Mouse (Mus musculus) stomach, embryonic 16.5 days (tissue): Measurements from ENCODE around the gene Il10ra. TPM values are rescaled to one million over a fixed set of nuclear protein-coding genes. Genes with fewer than 3 reads are reported as not detected.

Experiments used
- ATAC-seq: fragments of 200-750 bp; cut with Nextera tagmentation; 2 replicates; pipeline ENCODE4 v1.8.0; 2017; ENCODE audit warnings: moderate number of reproducible peaks, moderate TSS enrichment; ENCODE audit not compliant: insufficient read depth, low FRiP score
- H3K27ac ChIP-seq: fragments of 300-500 bp; sonication (generic); 2 replicates; pipeline ENCODE4 v1.5.1; 2014; ENCODE audit warnings: low read length
- H3K27me3 ChIP-seq: fragments of 300-500 bp; sonication (generic); 2 replicates; pipeline ENCODE4 v1.6.1; 2014; ENCODE audit warnings: low read length, control low read depth, mixed read lengths; ENCODE audit not compliant: control insufficient read depth, insufficient read depth
- H3K36me3 ChIP-seq: fragments of 300-500 bp; sonication (generic); 2 replicates; pipeline ENCODE4 v1.6.1; 2014; ENCODE audit warnings: low read length; ENCODE audit not compliant: control insufficient read depth, insufficient read depth
- H3K4me1 ChIP-seq: fragments of 300-500 bp; sonication (generic); 2 replicates; pipeline ENCODE4 v1.6.1; 2014; ENCODE audit warnings: low read length, control low read depth, mixed read lengths; ENCODE audit not compliant: control insufficient read depth, insufficient read depth
- H3K4me2 ChIP-seq: fragments of 300-500 bp; sonication (generic); 2 replicates; pipeline ENCODE4 v1.6.1; 2014; ENCODE audit warnings: low read depth, low read length, mixed read lengths
- H3K4me3 ChIP-seq: fragments of 300-500 bp; sonication (generic); replicated peaks from 2 replicates; pipeline ENCODE4 v1.5.1; 2014; ENCODE audit warnings: mild to moderate bottlenecking, low read length
- H3K9ac ChIP-seq: fragments of 300-500 bp; sonication (generic); 2 replicates; pipeline ENCODE4 v1.6.1; 2014; ENCODE audit warnings: low read length
- H3K9me3 ChIP-seq: fragments of 300-500 bp; sonication (generic); replicated peaks from 2 replicates; pipeline ENCODE4 v1.6.1; 2016; ENCODE audit warnings: low read length, control low read depth; ENCODE audit not compliant: control insufficient read depth
- WGBS: fragments of 180-500 bp; shearing (Covaris S2); extraction: QIAGEN DNeasy Blood & Tissue Kit; methylation state at CpG from one replicate; pipeline ENCODE4 v1.1.7; 2014; 5-methylcytosine and 5-hydroxymethylcytosine counted together
- polyA plus RNA-seq: library from polyadenylated mRNA; unstranded; fragments of >200 nt; fragmentation: Nextera tagmentation; extraction: Ambion mirVana; gene quantifications from 2 replicates; pipeline ENCODE4 v1.2.1, GENCODE M21; 2015

Il10ra gene
- polyA plus RNA-seq, 1 experiment from 2014 or later, result 1.7 TPM

DNA sequence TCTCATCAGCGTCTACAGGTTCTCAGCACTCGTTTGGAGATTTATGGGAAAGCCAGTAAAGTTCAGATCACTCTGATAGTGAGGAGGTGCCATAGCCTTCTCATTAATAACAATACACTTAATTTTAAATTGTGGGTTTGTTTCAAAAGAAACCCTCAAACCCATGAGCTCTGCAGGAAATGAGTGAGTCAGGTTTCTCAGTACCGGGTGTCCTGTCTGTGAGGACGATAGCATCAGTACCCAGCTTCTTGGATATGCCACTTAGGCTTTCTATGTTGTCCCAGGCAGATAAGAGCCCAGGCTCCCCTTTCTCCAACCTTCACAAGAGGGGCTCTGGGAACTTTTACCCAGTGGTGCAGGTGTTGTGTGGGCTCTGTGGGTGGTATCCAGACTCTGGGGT, 17.0 kb downstream of the Il10ra start:
- ATAC-seq, result no peak
- no peak overlapping the region for H3K27ac ChIP-seq
- no peak overlapping the region for H3K9ac ChIP-seq
- no peaks in the 10 kb centered on the region for H3K27me3 ChIP-seq
- H3K4me2 ChIP-seq, result no peak overlapping the region
- H3K4me1 ChIP-seq, result no peaks in the 10 kb centered on the region
- no peaks in the 10 kb centered on the region for H3K36me3 ChIP-seq
- no peak overlapping the region for H3K4me3 ChIP-seq
- WGBS, result 64% methylated on average over 4 of the region's 4 CpGs
- H3K9me3 ChIP-seq, result no peaks in the 10 kb centered on the region

DNA sequence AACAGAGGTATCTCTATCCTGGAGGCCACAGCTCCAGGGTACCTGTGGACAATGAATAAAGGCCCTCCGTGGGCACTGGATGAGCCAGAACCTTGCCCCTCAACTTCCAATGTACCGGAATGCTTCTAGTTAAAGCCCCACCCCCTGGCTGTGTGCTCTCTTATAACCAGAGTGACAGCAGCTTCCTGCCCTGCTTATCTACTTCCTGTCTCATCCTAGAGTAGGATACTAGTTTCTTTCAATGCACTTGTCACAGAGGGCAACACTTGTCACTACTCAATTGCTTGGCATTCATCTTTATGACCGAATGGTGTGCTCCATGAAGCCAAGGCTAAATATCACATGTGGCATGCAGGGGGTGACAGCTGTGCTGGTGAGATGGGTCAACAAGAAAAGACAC, 17.7 kb downstream of the Il10ra start:
- Histone ChIP-seq H3K4me2 (no peak overlapping the region), H3K4me3 (no peak overlapping the region), H3K4me1 (no peaks in the 10 kb centered on the region), H3K27ac (no peak overlapping the region), H3K9ac (no peak overlapping the region), H3K9me3 (no peaks in the 10 kb centered on the region), H3K27me3 (no peaks in the 10 kb centered on the region), H3K36me3 (no peaks in the 10 kb centered on the region)
- no peak for ATAC-seq
- 75% methylated on average over 3 of the region's 3 CpGs for WGBS

DNA sequence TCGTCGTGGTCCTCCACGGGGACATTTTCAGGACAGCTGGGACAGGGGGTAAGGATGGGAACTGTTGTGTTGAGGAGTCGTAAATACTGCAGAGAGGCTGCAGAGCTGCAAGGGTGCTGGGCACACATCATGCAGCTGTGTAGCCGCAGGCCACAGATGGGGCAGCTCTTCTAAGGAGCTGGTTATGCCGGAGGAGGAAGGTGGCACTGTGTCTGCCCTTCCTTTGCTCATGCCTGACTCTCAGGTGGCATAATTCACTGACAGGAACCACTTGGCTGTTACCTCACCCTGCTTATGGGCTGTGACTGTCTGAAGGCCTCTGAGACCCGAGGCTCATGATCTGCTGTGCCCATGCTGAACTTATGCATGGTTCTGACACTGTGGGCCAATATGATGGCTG, 18.6 kb downstream of the Il10ra start:
- Histone ChIP-seq H3K9me3 (no peaks in the 10 kb centered on the region), H3K4me1 (no peaks in the 10 kb centered on the region), H3K27me3 (no peaks in the 10 kb centered on the region), H3K9ac (no peak overlapping the region), H3K36me3 (no peaks in the 10 kb centered on the region), H3K4me3 (no peak overlapping the region), H3K27ac (no peak overlapping the region), H3K4me2 (no peak overlapping the region)
- whole genome bisulfite sequencing, result 77% methylated on average over 7 of the region's 7 CpGs
- ATAC-seq, result no peak

DNA sequence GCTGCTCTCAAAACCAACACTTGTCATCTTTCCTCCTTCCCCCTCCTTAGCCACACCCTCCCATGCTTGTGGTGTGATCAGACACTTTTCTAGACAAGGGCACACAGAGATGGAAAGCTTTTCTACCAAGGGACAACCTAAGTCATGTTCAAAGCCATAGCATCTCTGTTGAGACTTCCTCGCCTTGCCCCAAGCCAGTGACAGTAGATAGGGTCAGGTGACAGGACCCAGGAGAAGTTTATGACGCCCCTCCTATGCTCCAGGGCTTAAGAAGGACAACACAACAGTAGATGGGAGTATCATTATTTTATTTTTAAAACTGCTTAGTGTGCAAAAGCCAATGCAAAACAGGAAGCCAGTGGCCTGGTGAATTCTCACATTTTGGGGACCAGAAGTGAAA, 21.4 kb downstream of the Il10ra start:
- ATAC-seq, result no peak

DNA sequence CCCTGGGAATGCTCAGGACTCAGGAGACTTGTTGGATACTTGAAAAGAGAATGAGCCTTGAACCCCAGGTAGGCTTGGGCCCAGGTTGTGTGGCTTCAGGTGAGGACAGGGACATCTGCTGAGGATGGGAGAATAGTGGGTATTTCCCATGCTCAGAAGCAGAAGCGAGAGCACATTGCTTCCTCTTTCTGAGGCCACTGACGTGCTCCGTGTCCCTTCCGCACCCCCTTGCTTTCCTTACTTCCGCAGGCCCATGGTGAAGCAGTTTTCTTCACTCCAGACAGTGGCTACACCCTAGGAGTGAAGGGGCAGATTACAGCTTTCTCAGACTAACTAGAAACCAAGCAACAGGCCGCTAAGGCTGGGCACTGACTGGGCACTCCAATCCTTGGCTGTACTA, 22.9 kb downstream of the Il10ra start:
- H3K36me3 ChIP-seq, result no peaks in the 10 kb centered on the region
- 79% methylated on average over 6 of the region's 6 CpGs for WGBS
- H3K9ac ChIP-seq, result no peak overlapping the region
- ATAC-seq, result peak; percentile 50; the same call in 1 of the 2 replicates
- no peaks in the 10 kb centered on the region for H3K4me1 ChIP-seq
- no peaks in the 10 kb centered on the region for H3K27me3 ChIP-seq
- no peak overlapping the region for H3K4me2 ChIP-seq
- peak overlapping the region; percentile 20; the same call in 1 of the 2 replicates for H3K27ac ChIP-seq
- no peak overlapping the region for H3K4me3 ChIP-seq
- no peaks in the 10 kb centered on the region for H3K9me3 ChIP-seq

More for the DNA sequence above, 21.4 kb downstream of the Il10ra start:
- Histone ChIP-seq H3K4me1 (no peaks in the 10 kb centered on the region), H3K27me3 (no peaks in the 10 kb centered on the region), H3K27ac (no peak overlapping the region), H3K9ac (no peak overlapping the region), H3K4me3 (no peak overlapping the region), H3K4me2 (no peak overlapping the region), H3K9me3 (no peaks in the 10 kb centered on the region), H3K36me3 (no peaks in the 10 kb centered on the region)
- 61% methylated on average over 2 of the region's 2 CpGs for WGBS

DNA sequence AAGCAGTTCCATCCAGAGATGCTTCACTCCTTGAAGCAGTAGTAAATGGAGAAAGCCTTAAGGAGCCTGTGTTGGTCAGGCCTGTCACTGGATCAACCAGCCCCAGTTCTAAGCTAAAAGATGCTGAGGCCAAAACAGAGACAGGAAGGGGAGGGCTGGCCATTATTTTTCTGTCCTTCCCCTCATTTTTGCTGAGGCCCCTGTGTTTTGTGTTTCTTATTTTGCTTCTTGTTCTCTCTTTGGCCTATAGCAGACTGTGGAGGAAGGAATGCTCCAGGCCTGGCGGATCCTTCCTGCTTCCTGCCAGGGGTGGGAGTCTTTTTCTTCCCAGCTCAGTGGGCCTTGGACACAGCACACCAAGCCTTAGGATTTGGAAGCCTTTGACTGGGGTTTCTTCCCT, 23.5 kb downstream of the Il10ra start:
- Histone ChIP-seq H3K4me1 (no peaks in the 10 kb centered on the region), H3K4me3 (no peak overlapping the region), H3K27ac (no peak overlapping the region), H3K4me2 (no peak overlapping the region), H3K9ac (no peak overlapping the region), H3K27me3 (no peaks in the 10 kb centered on the region), H3K36me3 (no peaks in the 10 kb centered on the region), H3K9me3 (no peaks in the 10 kb centered on the region)
- ATAC-seq, result no peak
- 82% methylated on average over 1 of the region's 1 CpGs for WGBS

DNA sequence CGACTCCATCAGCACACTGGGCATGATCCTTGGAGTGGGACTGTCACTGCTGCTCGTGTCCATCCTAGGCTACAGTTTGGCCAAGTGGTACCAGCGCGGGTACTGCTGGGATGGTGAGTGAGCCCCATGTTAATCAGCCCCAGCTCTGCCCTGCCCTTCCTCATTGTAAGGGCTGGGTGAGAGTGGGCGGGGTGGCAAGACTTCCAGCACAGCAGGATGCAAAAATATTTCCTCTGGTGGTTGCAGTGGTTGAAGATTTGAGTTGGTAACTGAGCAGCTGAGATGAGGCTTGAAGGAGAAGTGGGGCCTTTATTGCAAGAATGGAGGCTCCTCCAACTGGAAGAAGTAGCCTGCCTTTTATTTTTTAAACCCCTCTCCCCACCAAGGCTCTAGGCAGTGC, 27.6 kb downstream of the Il10ra start:
- H3K27me3 ChIP-seq, result no peaks in the 10 kb centered on the region
- 68% methylated on average over 5 of the region's 5 CpGs for WGBS
- no peaks in the 10 kb centered on the region for H3K36me3 ChIP-seq
- H3K9me3 ChIP-seq, result no peaks in the 10 kb centered on the region
- H3K9ac ChIP-seq, result no peak overlapping the region
- no peaks in the 10 kb centered on the region for H3K4me1 ChIP-seq
- no peak overlapping the region for H3K4me2 ChIP-seq
- H3K27ac ChIP-seq, result no peak overlapping the region
- no peak for ATAC-seq
- no peak overlapping the region for H3K4me3 ChIP-seq

DNA sequence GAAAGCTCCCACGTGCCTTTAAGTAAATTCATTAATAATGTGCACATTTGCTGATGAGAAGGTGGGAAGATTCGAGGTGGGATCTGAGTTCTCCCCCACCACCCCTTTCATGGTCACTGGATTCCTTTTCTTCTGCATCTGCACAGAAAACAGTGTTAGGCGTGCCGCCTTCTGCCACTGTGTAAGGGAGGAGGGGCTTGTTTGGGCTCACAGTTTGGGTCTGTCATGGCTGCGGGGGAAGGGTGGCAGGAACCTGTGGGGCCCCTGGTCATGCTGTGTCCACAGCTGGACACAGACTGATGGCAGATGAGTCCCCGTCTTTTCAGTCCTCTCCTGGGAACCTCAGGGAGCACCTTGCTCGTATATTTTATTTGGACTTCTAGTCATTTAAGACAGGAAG, 32.2 kb downstream of the Il10ra start:
- no peak for ATAC-seq
- WGBS, result 55% methylated on average over 7 of the region's 7 CpGs

DNA sequence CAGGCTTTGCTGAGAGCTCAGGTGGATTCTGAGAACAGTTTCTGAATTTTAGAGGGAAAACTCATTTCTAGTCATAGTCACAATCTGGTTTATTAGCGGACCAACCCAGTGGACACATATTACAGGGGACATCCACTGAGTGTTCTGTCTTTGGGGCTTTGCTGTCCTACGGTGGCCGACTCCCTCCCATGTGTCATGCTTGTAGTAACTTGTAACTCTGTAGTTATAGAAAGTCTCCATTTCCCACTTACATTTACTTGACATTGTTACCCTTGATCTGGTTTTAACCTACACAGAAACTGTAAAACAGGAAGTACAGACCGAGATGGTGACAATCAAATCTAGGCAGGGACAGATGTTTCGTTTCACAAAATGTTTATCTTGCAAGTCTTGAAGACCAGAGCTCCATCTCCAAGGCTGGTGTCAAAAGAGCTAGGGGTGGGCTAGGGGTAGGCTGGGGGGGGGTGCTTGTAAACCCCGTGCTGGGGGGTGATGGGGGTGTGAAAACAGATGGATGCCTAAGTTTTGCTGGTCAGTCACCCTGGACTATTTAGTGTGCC, 33.2 kb downstream of the Il10ra start:
- no peaks in the 10 kb centered on the region for H3K36me3 ChIP-seq
- H3K4me3 ChIP-seq, result no peak overlapping the region
- 40% methylated on average over 6 of the region's 6 CpGs for WGBS
- H3K27ac ChIP-seq, result no peak overlapping the region
- no peak for ATAC-seq
- no peak overlapping the region for H3K4me2 ChIP-seq
- no peak overlapping the region for H3K9ac ChIP-seq
- H3K9me3 ChIP-seq, result no peaks in the 10 kb centered on the region
- H3K27me3 ChIP-seq, result no peaks in the 10 kb centered on the region
- no peaks in the 10 kb centered on the region for H3K4me1 ChIP-seq

More for the DNA sequence above, 32.2 kb downstream of the Il10ra start:
- H3K4me2 ChIP-seq, result no peak overlapping the region
- no peaks in the 10 kb centered on the region for H3K36me3 ChIP-seq
- H3K4me3 ChIP-seq, result no peak overlapping the region
- no peaks in the 10 kb centered on the region for H3K4me1 ChIP-seq
- H3K9me3 ChIP-seq, result no peaks in the 10 kb centered on the region
- no peaks in the 10 kb centered on the region for H3K27me3 ChIP-seq
- H3K27ac ChIP-seq, result no peak overlapping the region
- no peak overlapping the region for H3K9ac ChIP-seq

DNA sequence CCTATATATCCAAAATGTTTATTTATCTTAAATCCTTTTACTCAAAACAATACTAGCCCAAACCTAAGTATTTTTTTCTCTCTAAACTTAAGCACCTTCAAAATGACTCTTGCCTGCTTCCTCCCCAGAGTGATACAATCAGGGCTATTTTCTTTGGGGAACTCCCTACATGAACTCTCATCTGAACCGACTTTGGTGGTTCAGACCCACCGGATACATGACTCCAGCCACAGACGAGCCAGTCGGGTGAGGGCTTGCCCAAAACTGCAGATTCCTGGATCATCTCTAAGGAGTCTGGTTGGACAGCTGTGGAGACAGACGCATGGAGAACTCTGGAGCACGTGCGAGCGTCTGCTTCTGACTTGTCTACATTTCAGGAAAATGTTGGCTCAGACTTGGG, 39.6 kb downstream of the Il10ra start:
- Histone ChIP-seq H3K4me3 (no peak overlapping the region), H3K27ac (no peak overlapping the region), H3K27me3 (no peaks in the 10 kb centered on the region), H3K4me2 (no peak overlapping the region), H3K36me3 (no peaks in the 10 kb centered on the region), H3K4me1 (no peaks in the 10 kb centered on the region), H3K9me3 (no peaks in the 10 kb centered on the region), H3K9ac (no peak overlapping the region)
- no peak for ATAC-seq
- 61% methylated on average over 8 of the region's 8 CpGs for WGBS
